Mouse (Mus musculus) heart, postnatal 25 days (tissue): ENCODE data around the gene Crcp. TPM values are rescaled to one million over a fixed set of nuclear protein-coding genes. Genes with fewer than 3 reads are reported as not detected.
"Not testable (repeated sequence)": the region's sequence is repeated elsewhere in the genome, so short reads cannot be mapped to it uniquely, and the experiment has no call there.

Source experiments
- DNase-seq: peaks from one replicate; pipeline ENCODE4 v3.0.0; 2022; ENCODE audit warnings: low spot score
- intact Hi-C: fragments of 180-260 bp; cut with DNase I; formaldehyde crosslinking; loops from one replicate; pipeline ENCODE4 v1.15.1; 2025
- total RNA-seq, 2 experiments: library from RNA; stranded (reverse); gene quantifications; 2 replicates each; pipeline ENCODE4 v1.2.3; 2021

The Crcp gene
- total RNA-seq, 2 experiments from 2014 or later, result 10.1 to 11.5 TPM

- no peak for DNase-seq
- intact Hi-C loops, result loop anchor here (2.0 to 5.0 kb wide), 2 partner anchors 18 to 120 kb away; partner anchors contain the start of gene Kctd7
Observed at GRCm38 (mm10) chr5:130022366-130022765, 6.7 kb upstream of the Crcp start.

DNA sequence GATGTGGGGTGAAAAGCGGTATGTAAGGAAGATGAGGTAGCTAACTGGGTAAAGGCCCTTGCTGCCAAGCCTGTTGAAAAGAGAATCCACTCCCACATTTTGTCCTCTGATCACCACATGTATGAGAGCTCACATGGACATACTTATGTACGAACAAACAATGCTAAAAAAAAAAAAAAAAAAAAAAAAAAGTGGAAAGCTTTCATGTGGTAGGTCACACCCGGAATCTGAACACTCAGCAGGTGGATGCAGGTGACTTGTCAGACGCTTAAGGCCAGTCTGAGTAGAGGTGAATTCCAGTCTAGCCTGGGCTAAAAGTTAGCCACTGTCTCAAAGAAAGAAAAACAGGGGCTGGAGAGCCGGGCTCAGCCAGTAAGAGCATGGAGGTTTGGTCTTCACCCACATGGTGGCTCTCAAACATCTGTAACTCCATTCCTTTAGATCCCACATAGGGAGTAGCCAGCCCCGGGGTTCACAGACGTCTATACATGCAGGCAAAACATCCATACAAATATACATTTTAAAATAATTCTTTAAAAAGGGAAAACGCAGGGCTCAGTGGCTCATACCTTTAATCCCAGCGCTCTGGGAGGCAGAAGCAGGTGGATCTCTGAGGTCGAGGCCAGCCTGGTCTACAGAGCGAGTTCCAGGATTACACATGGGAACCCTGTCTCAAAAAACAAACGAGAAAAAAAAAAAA is 5.9 kb upstream of the Crcp start:
- intact Hi-C loops, result loop anchor here (2.0 to 5.0 kb wide), 2 partner anchors 18 to 119 kb away; partner anchors contain the start of gene Kctd7

DNA sequence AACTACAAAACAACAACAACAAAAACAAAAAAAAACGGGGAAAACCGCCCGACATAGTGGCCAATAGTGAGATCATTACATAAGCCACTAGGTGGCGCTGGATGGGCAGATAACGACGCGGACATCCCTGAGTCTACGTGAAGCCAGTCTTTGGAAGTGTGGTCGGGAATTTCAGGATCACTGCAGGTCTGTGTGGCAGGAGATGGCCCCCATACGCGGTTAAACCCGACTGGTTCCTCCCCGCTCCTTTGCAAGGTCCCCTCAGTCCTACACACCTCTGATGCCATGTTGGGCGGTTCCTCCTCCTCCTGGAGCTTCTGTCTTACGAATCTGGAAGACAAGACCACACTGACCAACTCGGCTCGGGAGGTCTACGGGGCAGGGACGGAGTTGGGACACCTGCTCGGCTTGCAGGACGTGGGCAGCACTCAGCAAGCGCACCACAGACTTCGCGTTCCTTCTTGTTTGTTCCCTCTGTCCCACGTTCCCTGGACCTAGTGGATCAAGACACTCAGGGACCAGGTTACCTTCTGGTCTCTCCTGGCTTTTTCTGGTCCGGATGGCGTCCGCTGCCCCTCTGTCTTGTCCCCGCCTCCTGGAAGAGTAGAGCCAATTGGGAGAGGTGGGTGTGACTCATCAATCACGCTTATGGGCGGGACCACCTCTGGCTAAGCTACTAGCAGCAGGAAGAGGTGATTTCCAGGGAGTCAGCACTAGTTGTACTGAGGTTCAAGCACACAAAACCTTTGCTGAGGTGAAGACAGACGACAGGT is 5.1 kb upstream of the Crcp start:
- DNase-seq, result peak; percentile 83
- intact Hi-C loops, result loop anchor here (2.0 to 5.0 kb wide), 2 partner anchors 19 to 118 kb away; partner anchors contain the start of gene Kctd7

More for the DNA sequence above, 5.9 kb upstream of the Crcp start:
- no peak for DNase-seq

- DNase-seq, result no peak
- intact Hi-C loops, result no loop called here
Observed at GRCm38 (mm10) chr5:130027134-130027533, 2.0 kb upstream of the Crcp start.

DNA sequence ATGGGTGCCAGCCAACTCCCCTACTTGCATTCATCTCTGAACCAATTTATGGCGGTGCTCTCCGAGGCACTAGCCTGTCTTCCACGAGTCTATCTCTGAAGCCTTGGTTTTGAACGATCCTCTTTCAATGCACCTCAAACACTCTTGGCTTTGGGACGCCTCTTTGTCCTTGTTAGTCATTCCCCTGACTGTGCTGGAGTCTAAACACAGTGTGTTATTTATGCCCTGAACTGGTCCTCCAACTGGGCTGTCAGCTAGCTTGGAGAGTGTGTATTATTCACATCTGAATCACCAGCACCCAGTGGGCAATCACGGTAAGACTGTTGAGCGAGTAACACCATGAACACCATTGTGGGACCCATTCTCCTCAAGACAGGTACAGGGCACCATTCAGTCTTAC is 1.4 kb upstream of the Crcp start:
- DNase-seq, result no peak
- intact Hi-C loops, result no loop called here

DNA sequence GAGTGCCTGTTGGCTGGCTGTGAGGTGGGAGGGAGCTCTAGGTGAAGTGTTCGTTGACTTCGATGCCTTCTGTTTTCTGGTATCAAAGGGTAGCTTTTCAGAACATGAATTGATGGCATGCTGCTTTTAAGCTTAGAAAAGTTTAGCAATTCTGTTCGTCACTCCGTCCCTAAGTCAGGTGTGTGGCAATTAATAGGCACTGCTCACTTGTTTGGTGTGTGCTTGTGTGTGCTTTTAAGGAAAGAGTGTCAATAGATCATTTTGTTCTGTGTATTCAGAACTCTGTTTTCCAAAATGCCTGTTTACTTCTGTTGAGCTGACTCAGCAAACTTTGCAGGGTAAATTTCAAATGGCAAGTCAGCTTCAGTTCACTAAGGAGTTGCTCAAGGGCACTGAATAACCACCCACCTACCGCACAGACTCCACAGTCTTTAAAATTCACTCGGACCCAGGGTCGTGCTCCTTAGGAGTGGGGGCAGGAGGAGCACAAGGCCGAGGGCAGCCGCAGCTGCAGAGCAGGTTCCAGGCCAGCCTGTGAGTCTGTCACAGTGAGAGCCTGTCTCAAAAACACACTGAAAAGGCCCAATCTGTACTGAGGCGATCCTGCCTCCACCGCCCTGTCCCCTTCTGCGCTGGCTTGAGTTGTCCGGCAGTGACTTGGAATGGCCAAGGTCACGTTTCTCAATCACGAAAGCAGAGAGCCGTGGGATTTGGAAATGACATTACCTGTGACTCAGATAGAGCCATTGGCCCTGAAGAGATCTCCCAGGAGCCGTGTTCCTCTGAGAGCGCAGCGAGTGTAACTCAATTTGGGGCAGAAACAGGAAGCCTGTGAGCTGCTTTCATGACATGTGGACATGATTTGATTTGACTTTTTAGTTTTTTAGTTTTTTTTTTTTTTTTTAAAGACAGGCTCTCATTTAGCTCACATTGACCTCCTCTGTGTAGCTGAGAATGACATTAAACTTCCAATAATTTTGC is 2.6 kb downstream of the Crcp start:
- intact Hi-C loops, result no loop called here
- no peak for DNase-seq

DNA sequence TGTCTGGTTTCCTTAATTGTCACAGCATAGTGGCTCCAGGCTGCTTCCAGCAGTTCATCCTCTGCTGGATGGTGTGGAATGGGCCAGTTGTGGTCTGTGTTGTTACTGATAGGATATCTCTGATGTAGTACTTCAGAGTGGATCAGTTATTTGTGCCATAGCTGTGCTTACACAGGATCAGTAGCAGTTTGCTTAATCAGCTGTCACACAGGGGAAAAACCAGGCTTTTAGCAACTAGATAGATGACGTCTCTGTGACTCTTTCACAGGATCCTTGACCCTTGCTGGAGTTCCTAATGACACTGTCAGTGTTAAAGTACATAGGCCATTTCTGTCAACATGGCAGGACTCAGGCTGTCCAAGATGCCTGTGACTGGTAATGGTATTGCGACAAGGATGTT is 4.8 kb downstream of the Crcp start:
- intact Hi-C loops, result no loop called here
- DNase-seq, result no peak

GRCm38 (mm10) chr5:130036300-130036699 is 7.2 kb downstream of the Crcp start:
- intact Hi-C loops, DNase-seq: not testable (repeated sequence)

DNA sequence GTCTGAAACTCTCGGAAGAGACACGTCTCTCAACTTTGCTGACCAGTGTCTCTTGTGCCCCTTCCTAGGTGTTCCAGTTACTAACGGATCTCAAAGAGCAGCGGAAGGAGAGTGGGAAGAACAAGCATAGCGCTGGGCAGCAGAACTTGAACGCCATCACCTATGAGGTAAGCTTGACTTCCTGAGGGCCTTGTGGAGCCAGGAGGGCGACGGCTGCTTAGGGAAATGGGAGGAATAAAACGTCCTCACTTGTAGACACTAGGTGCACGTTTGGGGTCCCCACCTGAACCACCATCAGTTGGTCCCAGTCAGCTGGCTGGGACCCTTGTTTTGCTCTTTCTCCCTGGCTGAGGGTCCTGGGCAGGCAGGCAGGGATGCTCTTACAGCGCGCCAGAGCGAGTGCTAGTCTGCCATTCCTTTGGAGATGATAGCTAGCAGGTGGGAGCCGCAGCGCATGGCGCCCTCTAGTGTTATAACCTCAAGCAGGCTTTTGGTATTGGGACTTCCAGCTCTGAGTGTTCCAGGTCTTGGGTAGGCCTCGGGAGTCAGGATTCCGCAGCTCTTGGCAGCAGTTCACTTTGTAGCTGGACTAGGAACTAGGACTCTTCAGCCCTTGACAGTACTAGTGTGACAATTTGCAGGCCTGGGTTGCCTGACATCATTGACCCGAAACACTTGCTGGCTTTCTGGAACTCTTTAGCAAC is 8.8 kb downstream of the Crcp start:
- DNase-seq, result peak; percentile 59
- intact Hi-C loops, result no loop called here

DNA sequence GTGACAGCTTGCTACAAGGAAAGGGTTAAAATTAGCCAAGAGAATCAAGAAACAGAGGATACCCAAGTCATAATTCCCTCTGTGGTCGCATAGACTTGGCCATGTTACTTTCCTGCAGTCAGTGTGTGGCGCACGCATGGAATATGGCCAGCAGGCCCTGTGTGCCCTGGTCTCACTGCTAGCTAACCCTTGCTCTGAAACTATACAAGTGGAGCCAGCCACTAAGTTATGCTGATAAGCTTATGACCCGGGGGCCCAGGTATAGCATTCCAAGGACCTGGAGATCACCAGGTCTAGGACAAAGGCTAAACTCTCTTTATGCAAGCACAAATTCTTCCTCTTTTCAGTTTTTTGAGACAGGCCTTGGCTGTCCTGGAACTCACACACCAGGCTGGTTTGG is 11.7 kb downstream of the Crcp start:
- DNase-seq, result no peak
- intact Hi-C loops, result no loop called here

GRCm38 (mm10) chr5:130041262-130041661 is 12.2 kb downstream of the Crcp start:
- intact Hi-C loops, result no loop called here
- no peak for DNase-seq

- intact Hi-C loops, result no loop called here
- no peak for DNase-seq
Observed at GRCm38 (mm10) chr5:130043741-130044140, 14.7 kb downstream of the Crcp start.

DNA sequence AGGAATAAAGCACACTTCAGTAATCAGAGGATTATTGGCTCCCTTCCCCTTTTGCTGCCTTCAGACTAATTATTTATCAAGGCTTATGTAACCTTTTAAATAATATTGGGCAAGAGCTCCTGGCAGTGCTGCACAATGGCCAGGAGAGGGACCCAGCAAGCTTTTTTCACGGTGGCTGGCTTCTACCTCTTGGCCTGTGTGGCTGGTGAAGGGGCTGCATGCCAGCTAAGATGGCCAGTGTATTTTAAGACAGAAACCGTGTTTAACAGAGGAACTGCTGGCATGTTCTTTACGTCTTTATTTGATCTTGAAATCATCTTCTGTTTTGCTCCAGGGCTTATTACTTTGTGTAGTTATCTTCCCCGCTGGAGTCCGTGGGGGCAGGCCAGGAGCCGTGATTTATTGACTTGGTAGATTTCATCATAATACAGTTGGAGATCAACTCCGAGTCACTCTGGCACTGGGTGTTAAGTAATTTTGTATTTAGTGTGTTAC is 15.2 kb downstream of the Crcp start:
- intact Hi-C loops, result no loop called here
- DNase-seq, result peak; percentile 56

- DNase-seq, result no peak
- intact Hi-C loops, result no loop called here
Observed at GRCm38 (mm10) chr5:130046100-130046499, 17.0 kb downstream of the Crcp start.

GRCm38 (mm10) chr5:130046589-130046988 is 17.5 kb downstream of the Crcp start:
- intact Hi-C loops, result no loop called here

GRCm38 (mm10) chr5:130047013-130047412 is 17.9 kb downstream of the Crcp start:
- intact Hi-C loops, result no loop called here
- DNase-seq, result no peak

More at GRCm38 (mm10) chr5:130046589-130046988, 17.5 kb downstream of the Crcp start:
- no peak for DNase-seq

GRCm38 (mm10) chr5:130048786-130049520 is 19.9 kb downstream of the Crcp start:
- intact Hi-C loops, result loop anchor here (2.0 kb wide), 1 partner anchor 14 kb away; no protein-coding TSS in a partner anchor
- peak; percentile 50 for DNase-seq

- DNase-seq, result no peak
- intact Hi-C loops, result no loop called here
Observed at GRCm38 (mm10) chr5:130050416-130050815, 21.3 kb downstream of the Crcp start.
